Mouse (Mus musculus): ENCODE measurements around the gene Tmem107. TPM values are rescaled to one million over a fixed set of nuclear protein-coding genes. Genes with fewer than 3 reads are reported as not detected.

Gene Tmem107
- polyA plus RNA-seq, 2 experiments = 12.0 to 21.9 TPM

DNA sequence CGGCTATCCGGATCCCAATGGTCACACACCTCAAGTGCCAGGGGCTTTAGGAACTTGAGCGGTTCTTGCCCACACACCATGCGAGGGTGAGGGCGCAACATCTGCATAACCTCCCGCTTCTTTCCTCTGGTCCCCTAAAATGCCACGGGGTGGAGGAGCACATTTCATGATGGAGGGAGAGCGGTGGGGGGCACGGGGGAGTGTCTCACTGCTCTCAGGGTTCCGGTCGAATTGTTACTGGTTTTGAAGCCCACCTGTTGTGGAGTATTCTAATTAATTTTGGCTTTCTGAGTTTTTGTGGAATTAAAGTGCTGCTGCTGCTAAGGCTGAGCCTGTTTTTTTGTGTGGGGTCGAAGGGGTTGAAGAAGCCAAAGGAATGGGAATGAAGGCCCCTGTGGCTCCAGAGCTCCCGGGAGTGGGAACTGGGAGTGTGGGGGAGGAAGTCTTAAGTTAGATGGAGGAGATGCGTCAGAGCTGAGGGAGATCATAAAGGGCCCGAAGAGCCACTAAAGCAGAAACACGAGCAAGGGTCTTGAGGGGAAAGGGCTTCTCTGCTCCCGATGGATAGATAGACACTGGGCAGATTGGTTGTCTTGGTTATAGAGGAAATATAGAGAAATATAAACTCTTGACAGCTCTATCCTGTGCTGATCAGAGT, 9.2 kb upstream of the Tmem107 start:
- 29% methylated on average over 17 of the region's 17 CpGs for WGBS (ENCODE audit: insufficient replicate concordance)
- Histone ChIP-seq H3K27ac (no peak overlapping the region), H3K4me1 (replicated peaks; ENCODE audit: control insufficient read depth in 2 of 2, insufficient read depth in 2 of 2, low read length in 1 of 2) (peaks cover 7 to 33% of the 10 kb centered on the region in 2 experiments)

DNA sequence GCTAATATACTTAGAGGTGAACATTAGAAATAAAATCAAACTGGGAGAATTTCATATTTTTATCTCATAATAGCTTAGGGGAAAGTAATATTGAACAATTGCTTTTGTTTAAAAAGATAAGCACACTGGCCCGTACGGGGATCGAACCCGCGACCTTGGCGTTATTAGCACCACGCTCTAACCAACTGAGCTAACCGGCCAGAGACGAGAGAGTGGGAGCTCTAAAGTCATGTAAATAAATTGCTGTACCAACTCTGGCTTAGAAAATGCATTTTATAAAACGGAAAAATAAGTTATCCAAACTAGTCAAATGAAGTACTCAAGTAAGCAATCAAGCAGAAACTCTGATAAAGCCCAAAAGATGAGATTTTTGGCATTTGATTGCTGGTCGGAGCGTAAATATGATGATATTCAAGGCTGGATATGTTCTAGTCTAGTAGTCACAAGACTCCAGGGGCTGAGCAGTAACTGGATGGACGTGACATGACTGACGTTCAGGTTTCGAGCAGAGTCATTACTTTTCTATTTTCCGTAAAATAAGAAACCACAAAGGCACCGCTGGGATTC, 8.3 kb upstream of the Tmem107 start:
- Histone ChIP-seq H3K36me3 (replicated peaks; ENCODE audit: control insufficient read depth, insufficient read depth, low read depth) (no peaks in the 10 kb centered on the region), H3K4me2 (ENCODE audit: low read depth) (peak overlapping the region; percentile 97), H3K9me3 (ENCODE audit: control insufficient read depth, low read length) (no peaks in the 10 kb centered on the region), H3K27ac (peak overlapping the region; percentile 40), H3K9ac (replicated peaks) (no peak overlapping the region), H3K4me3 (ENCODE audit: insufficient read depth in 1 of 2, low read depth in 2 of 2, low read length in 2 of 2) (peak overlapping the region; percentile 61 to 65), H3K27me3 (ENCODE audit: control insufficient read depth, insufficient read depth, low read length) (no peaks in the 10 kb centered on the region), H3K4me1 (replicated peaks; ENCODE audit: control insufficient read depth in 2 of 2, insufficient read depth in 2 of 2, low read length in 1 of 2) (peaks cover 9 to 39% of the 10 kb centered on the region in 2 experiments)
- under 1% methylated on average over 17 of the region's 17 CpGs for WGBS (ENCODE audit: insufficient replicate concordance)
- DNase-seq (ENCODE audit: low read depth in 3 of 3, low spot score in 3 of 3) = peak in 2 of 3 experiments; percentile 62 to 67
- ATAC-seq (ENCODE audit: insufficient read depth) = 0 out of 2 replicates have a peak, but pooled peaks have one; percentile 17
- no peak for TF ChIP-seq EP300 (IDR thresholded peaks at IDR 0.05; ENCODE audit: low read depth)
- TF ChIP-seq CTCF (IDR thresholded peaks at IDR 0.05; ENCODE audit: low read depth) = no peak

More for the DNA sequence above, 9.2 kb upstream of the Tmem107 start:
- Histone ChIP-seq H3K9me3 (ENCODE audit: control insufficient read depth, low read length) (no peaks in the 10 kb centered on the region), H3K36me3 (replicated peaks; ENCODE audit: control insufficient read depth, insufficient read depth, low read depth) (no peaks in the 10 kb centered on the region), H3K4me2 (ENCODE audit: low read depth) (peak overlapping the region; percentile 97), H3K27me3 (ENCODE audit: control insufficient read depth, insufficient read depth, low read length) (no peaks in the 10 kb centered on the region), H3K9ac (replicated peaks) (peak overlapping the region; percentile 88; the same call in 1 of the 2 replicates), H3K4me3 (ENCODE audit: insufficient read depth in 1 of 2, low read depth in 2 of 2, low read length in 2 of 2) (peak overlapping the region; percentile 77 to 80)
- TF ChIP-seq EP300 (IDR thresholded peaks at IDR 0.05; ENCODE audit: low read depth) (no peak), CTCF (IDR thresholded peaks at IDR 0.05; ENCODE audit: low read depth) (no peak)
- ATAC-seq (ENCODE audit: insufficient read depth) (no peak), DNase-seq (ENCODE audit: low read depth in 3 of 3, low spot score in 3 of 3) (no peak)

DNA sequence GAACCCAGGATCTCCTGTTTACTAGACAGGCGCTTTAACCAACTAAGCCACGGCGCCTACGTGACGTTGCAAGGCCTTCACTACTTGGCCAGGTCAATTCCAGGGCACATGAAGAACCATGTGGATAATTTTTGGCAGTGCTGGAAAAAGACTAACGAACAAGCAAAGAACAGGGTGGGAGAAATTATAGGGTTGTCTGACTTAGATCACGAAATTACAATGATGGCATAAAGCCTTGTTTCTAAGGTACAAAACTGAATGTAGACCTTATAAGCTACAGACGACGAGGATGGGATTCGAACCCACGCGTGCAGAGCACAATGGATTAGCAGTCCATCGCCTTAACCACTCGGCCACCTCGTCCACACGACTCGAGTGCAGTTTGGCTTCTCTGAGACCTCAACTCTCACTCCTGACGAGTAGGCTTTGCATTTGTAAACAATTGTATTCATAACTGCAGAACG, 7.8 kb upstream of the Tmem107 start:
- H3K4me1 ChIP-seq (replicated peaks; ENCODE audit: control insufficient read depth in 2 of 2, insufficient read depth in 2 of 2, low read length in 1 of 2) = peaks cover 11 to 44% of the 10 kb centered on the region in 2 experiments
- peak; percentile 72 for ATAC-seq (ENCODE audit: insufficient read depth)
- no peaks in the 10 kb centered on the region for H3K36me3 ChIP-seq (replicated peaks; ENCODE audit: control insufficient read depth, insufficient read depth, low read depth)

DNA sequence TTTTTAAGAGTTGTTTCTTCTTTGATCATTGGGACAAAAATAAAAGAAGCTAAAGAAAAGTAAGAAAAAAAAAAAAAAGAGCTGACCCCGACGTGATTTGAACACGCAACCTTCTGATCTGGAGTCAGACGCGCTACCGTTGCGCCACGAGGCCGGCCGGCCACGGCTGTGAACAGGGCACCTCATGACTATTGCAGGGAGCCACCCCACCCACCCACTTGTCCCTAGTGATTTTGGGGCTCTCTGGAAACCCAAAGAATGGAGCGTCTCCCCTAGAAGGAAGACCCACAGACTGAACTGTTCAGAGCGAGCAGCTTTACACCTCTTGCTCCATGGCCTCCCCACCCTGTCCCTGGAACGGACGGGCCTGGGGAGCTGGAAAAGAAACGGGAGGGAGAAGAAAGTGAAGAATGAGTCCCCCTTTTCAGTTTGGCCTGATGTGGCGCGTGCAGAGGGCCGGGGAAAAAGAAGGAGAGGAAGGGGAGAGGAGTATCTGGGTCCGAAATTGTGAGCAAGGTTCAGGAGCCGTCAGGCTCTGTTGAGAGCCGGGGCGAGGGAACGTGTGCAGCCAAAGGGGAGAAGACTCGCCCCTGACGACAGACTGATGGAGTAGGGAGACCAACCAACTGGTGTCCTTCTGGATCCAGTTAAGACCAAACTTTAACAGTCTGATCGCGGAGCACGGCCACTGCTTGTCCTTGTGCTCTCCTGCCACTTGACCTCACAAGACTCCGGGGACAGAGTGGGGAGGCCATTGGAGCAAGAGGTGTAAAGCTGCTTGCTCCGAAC, 7.0 kb upstream of the Tmem107 start:
- Histone ChIP-seq H3K36me3 (replicated peaks; ENCODE audit: control insufficient read depth, insufficient read depth, low read depth) (no peaks in the 10 kb centered on the region), H3K27me3 (ENCODE audit: control insufficient read depth, insufficient read depth, low read length) (no peaks in the 10 kb centered on the region), H3K4me1 (replicated peaks; ENCODE audit: control insufficient read depth in 2 of 2, insufficient read depth in 2 of 2, low read length in 1 of 2) (peaks cover 6 to 41% of the 10 kb centered on the region in 2 experiments; a peak in 3 of 4 replicates), H3K9me3 (ENCODE audit: control insufficient read depth, low read length) (no peaks in the 10 kb centered on the region), H3K4me2 (ENCODE audit: low read depth) (peak overlapping the region; percentile 71), H3K4me3 (ENCODE audit: insufficient read depth in 1 of 2, low read depth in 2 of 2, low read length in 2 of 2) (peak overlapping the region; percentile 65 to 98), H3K9ac (replicated peaks) (peak overlapping the region; percentile 69), H3K27ac (peak overlapping the region; percentile 6)
- WGBS (ENCODE audit: insufficient replicate concordance) = under 1% methylated on average over 31 of the region's 31 CpGs
- ATAC-seq (ENCODE audit: insufficient read depth) (peak; percentile 34; the same call in 1 of the 2 replicates), DNase-seq (ENCODE audit: low read depth in 3 of 3, low spot score in 3 of 3) (peak in 1 of 3 experiments; percentile 54)
- TF ChIP-seq EP300 (IDR thresholded peaks at IDR 0.05; ENCODE audit: low read depth) (peak; percentile 24; the same call in 1 of the 2 replicates), CTCF (IDR thresholded peaks at IDR 0.05; ENCODE audit: low read depth) (no peak)

More for the DNA sequence above, 7.8 kb upstream of the Tmem107 start:
- H3K4me3 ChIP-seq (ENCODE audit: insufficient read depth in 1 of 2, low read depth in 2 of 2, low read length in 2 of 2) = peak overlapping the region; percentile 65 to 96
- H3K9ac ChIP-seq (replicated peaks) = peak overlapping the region; percentile 69
- DNase-seq (ENCODE audit: low read depth in 3 of 3, low spot score in 3 of 3) = peak; percentile 84 to 88 (median 84)
- peak overlapping the region; percentile 71 for H3K4me2 ChIP-seq (ENCODE audit: low read depth)
- H3K9me3 ChIP-seq (ENCODE audit: control insufficient read depth, low read length) = no peaks in the 10 kb centered on the region
- no peak for TF ChIP-seq CTCF (IDR thresholded peaks at IDR 0.05; ENCODE audit: low read depth)
- peak; percentile 48 for TF ChIP-seq EP300 (IDR thresholded peaks at IDR 0.05; ENCODE audit: low read depth)
- peak overlapping the region; percentile 69; the same call in 1 of the 2 replicates for H3K27ac ChIP-seq
- no peaks in the 10 kb centered on the region for H3K27me3 ChIP-seq (ENCODE audit: control insufficient read depth, insufficient read depth, low read length)
- WGBS (ENCODE audit: insufficient replicate concordance) = 0% methylated on average over 19 of the region's 19 CpGs

All from liver, embryonic 14.5 days (tissue).